Comparison of ENCODE assay signal across 19 mouse cellular contexts in genomic region chr1:105246075-105246574, GRCm38 (mm10).
DNase-seq lines count a peak whose midpoint lies in the region; ATAC-seq lines count a peak whose summit lies in the region.
"Had no signal": no experiment of that assay in that cellular context is flagged by ENCODE, and none has a peak within 500 bp of the region (broad histone marks: within the 10 kb centered on the region; RNA-seq: fewer than 3 reads in every experiment).

No protein-coding gene starts in this region.

- no peak; the same call in 1 of the 2 replicates for ATAC-seq in hindbrain, embryonic 15.5 days (ENCODE audit: low FRiP score, low read depth)
- peak; percentile 79 for ATAC-seq in midbrain, embryonic 15.5 days (replicated peaks)
- ATAC-seq: intestine, embryonic 15.5 days had no signal

- no peaks in the 10 kb centered on the region for H3K9me3 ChIP-seq in forebrain, embryonic 10.5 days
- H3K9me3 ChIP-seq in hindbrain, embryonic 15.5 days = no peaks in the 10 kb centered on the region
- no peaks in the 10 kb centered on the region for H3K9me3 ChIP-seq in midbrain, embryonic 15.5 days
- H3K9me3 ChIP-seq: embryonic facial prominence, embryonic 13.5 days; intestine, embryonic 15.5 days had no signal

- H3K4me2 ChIP-seq in hindbrain, embryonic 15.5 days = no peak overlapping the region
- no peak overlapping the region for H3K4me2 ChIP-seq in midbrain, embryonic 15.5 days
- H3K4me2 ChIP-seq: embryonic facial prominence, embryonic 13.5 days; intestine, embryonic 15.5 days had no signal

- H3K27ac ChIP-seq in forebrain, embryonic 10.5 days = peak overlapping the region; percentile 75
- 0 out of 2 replicates have a peak overlapping the region, but pooled peaks have one; percentile 44 for H3K27ac ChIP-seq in hindbrain, embryonic 15.5 days (replicated peaks)
- peak overlapping the region; percentile 23 for H3K27ac ChIP-seq in midbrain, embryonic 15.5 days
- H3K27ac ChIP-seq: embryonic facial prominence, embryonic 13.5 days; intestine, embryonic 15.5 days had no signal

- peak; percentile 32 for DNase-seq in brain, embryonic 18.5 days (ENCODE audit: low read depth, low spot score)
- DNase-seq in forebrain, embryonic 10.5 days (ENCODE audit: extremely low spot score, low spot score) = no peak
- no peak for DNase-seq in urinary bladder, adult 18-20 months (ENCODE audit: low spot score in 2 of 2)
- no peak for DNase-seq in cerebellum, postnatal 14 days
- DNase-seq in left cerebral cortex, postnatal 10 days (ENCODE audit: extremely low spot score in 1 of 2, low spot score in 2 of 2) = no peak
- DNase-seq in kidney, adult 9 months = no peak
- DNase-seq: adrenal gland, adult 2 months; cerebellum, adult 9-11 months; gastrocnemius, postnatal 14 days; heart, postnatal 10 days; kidney, postnatal 10 days; liver; lung, adult 18-20 months; lung, postnatal 4 days; thymus, postnatal 14 days had no signal

- intact Hi-C loops in left cerebral cortex, postnatal 10 days (cut with DNase I) = no loop called here

- 14% methylated on average over 3 of the region's 3 CpGs for WGBS in forebrain, embryonic 10.5 days
- 12% methylated on average over 3 of the region's 3 CpGs for WGBS in hindbrain, embryonic 15.5 days
- WGBS in midbrain, embryonic 15.5 days = 3% methylated on average over 3 of the region's 3 CpGs

- no peak overlapping the region for H3K9ac ChIP-seq in hindbrain, embryonic 15.5 days
- H3K9ac ChIP-seq in midbrain, embryonic 15.5 days = no peak overlapping the region
- H3K9ac ChIP-seq: embryonic facial prominence, embryonic 13.5 days; intestine, embryonic 15.5 days had no signal

- H3K4me1 ChIP-seq in forebrain, embryonic 10.5 days = peaks cover 35% of the 10 kb centered on the region
- peaks cover 13% of the 10 kb centered on the region for H3K4me1 ChIP-seq in hindbrain, embryonic 15.5 days (replicated peaks)
- H3K4me1 ChIP-seq in midbrain, embryonic 15.5 days = peaks cover 19% of the 10 kb centered on the region
- H3K4me1 ChIP-seq: embryonic facial prominence, embryonic 13.5 days had no signal

- no peak overlapping the region for H3K4me3 ChIP-seq in forebrain, embryonic 10.5 days
- H3K4me3 ChIP-seq in hindbrain, embryonic 15.5 days = no peak overlapping the region
- no peak overlapping the region for H3K4me3 ChIP-seq in midbrain, embryonic 15.5 days
- H3K4me3 ChIP-seq: embryonic facial prominence, embryonic 13.5 days; intestine, embryonic 15.5 days had no signal

- H3K27me3 ChIP-seq in forebrain, embryonic 10.5 days (ENCODE audit: poor library complexity, severe bottlenecking) = no peaks in the 10 kb centered on the region
- H3K27me3 ChIP-seq in hindbrain, embryonic 15.5 days = no peaks in the 10 kb centered on the region
- H3K27me3 ChIP-seq in midbrain, embryonic 15.5 days (replicated peaks) = no peaks in the 10 kb centered on the region
- H3K27me3 ChIP-seq: embryonic facial prominence, embryonic 13.5 days; intestine, embryonic 15.5 days had no signal

- H3K36me3 ChIP-seq in forebrain, embryonic 10.5 days (replicated peaks) = no peaks in the 10 kb centered on the region
- H3K36me3 ChIP-seq in hindbrain, embryonic 15.5 days = no peaks in the 10 kb centered on the region
- no peaks in the 10 kb centered on the region for H3K36me3 ChIP-seq in midbrain, embryonic 15.5 days (replicated peaks)
- H3K36me3 ChIP-seq: embryonic facial prominence, embryonic 13.5 days; intestine, embryonic 15.5 days had no signal

Comparison
In these comparisons a context has a peak if more than half of its experiments do, and no peak if none do; other contexts are left out.
1. H3K27ac ChIP-seq: peak in every context shown above with its lines; median percentile 75 in forebrain, embryonic 10.5 days; 44 in hindbrain, embryonic 15.5 days; 23 in midbrain, embryonic 15.5 days.